27 mouse cellular contexts compared by ENCODE assay signal in genomic region chr11:45460000-45460792, GRCm38 (mm10).
"Had no signal": no experiment of that assay in that cellular context is flagged by ENCODE, and none has a peak within 500 bp of the region (broad histone marks: within the 10 kb centered on the region; RNA-seq: fewer than 3 reads in every experiment).

No protein-coding gene starts in this region.

- H3K27me3 ChIP-seq: heart, embryonic 13.5 days; heart, embryonic 15.5 days; hindbrain, embryonic 12.5 days; hindbrain, embryonic 15.5 days; intestine, embryonic 15.5 days; limb, embryonic 15.5 days; liver, embryonic 12.5 days had no signal

- DNase-seq: gastrocnemius, adult 2 months; gastrocnemius, postnatal 10 days; gastrocnemius, postnatal 25 days; heart, adult 2 months; heart, postnatal 4 days; kidney, adult 18-20 months; kidney, adult 8-10 months; kidney, postnatal 10 days; kidney, postnatal 25 days; kidney, postnatal 4 days; layer of hippocampus, adult 9-11 months; layer of hippocampus, postnatal 36 days; left cerebral cortex, postnatal 4 days had no signal

- H3K9ac ChIP-seq: heart, embryonic 13.5 days; heart, embryonic 15.5 days; hindbrain, embryonic 12.5 days; hindbrain, embryonic 15.5 days; intestine, embryonic 15.5 days; limb, embryonic 13.5 days; limb, embryonic 15.5 days; liver, embryonic 12.5 days; liver, embryonic 14.5 days had no signal

- H3K4me3 ChIP-seq: gastrocnemius, adult 2 months; heart, adult 2 months; heart, embryonic 13.5 days; heart, embryonic 15.5 days; hindbrain, embryonic 10.5 days; hindbrain, embryonic 12.5 days; hindbrain, embryonic 15.5 days; intestine, embryonic 15.5 days; layer of hippocampus, adult 2 months; limb, embryonic 13.5 days; limb, embryonic 15.5 days; liver, embryonic 12.5 days had no signal

- H3K9me3 ChIP-seq: heart, embryonic 13.5 days; heart, embryonic 15.5 days; hindbrain, embryonic 10.5 days; hindbrain, embryonic 12.5 days; hindbrain, embryonic 15.5 days; intestine, embryonic 15.5 days; limb, embryonic 13.5 days; limb, embryonic 15.5 days; liver, embryonic 12.5 days had no signal

- H3K4me1 ChIP-seq: hindbrain, embryonic 10.5 days; liver, embryonic 12.5 days had no signal

- H3K27ac ChIP-seq: gastrocnemius, adult 2 months; heart, adult 2 months; heart, embryonic 13.5 days; heart, embryonic 15.5 days; hindbrain, embryonic 10.5 days; hindbrain, embryonic 12.5 days; hindbrain, embryonic 15.5 days; intestine, embryonic 15.5 days; layer of hippocampus, adult 2 months; limb, embryonic 13.5 days; limb, embryonic 15.5 days; liver, embryonic 12.5 days; liver, embryonic 14.5 days had no signal

- H3K4me2 ChIP-seq: heart, embryonic 11.5 days; heart, embryonic 13.5 days; heart, embryonic 15.5 days; hindbrain, embryonic 12.5 days; hindbrain, embryonic 15.5 days; intestine, embryonic 15.5 days; limb, embryonic 13.5 days; limb, embryonic 15.5 days; liver, embryonic 12.5 days had no signal

- ATAC-seq: inflammation-experienced regulatory T-cells, adult 6 months; intestine, embryonic 15.5 days; intestine, postnatal 0 days; liver, embryonic 12.5 days had no signal

- H3K36me3 ChIP-seq: heart, embryonic 13.5 days; heart, embryonic 15.5 days; hindbrain, embryonic 10.5 days; hindbrain, embryonic 12.5 days; hindbrain, embryonic 15.5 days; intestine, embryonic 15.5 days; limb, embryonic 13.5 days; limb, embryonic 15.5 days; liver, embryonic 12.5 days had no signal
